Mouse (Mus musculus) midbrain, embryonic 14.5 days (tissue): ENCODE results near the gene Ang. TPM values are rescaled to one million over a fixed set of nuclear protein-coding genes. Genes with fewer than 3 reads are reported as not detected.

ENCODE experiments used
- ATAC-seq: fragments of 200-750 bp; cut with Nextera tagmentation; 2 replicates; pipeline ENCODE4 v1.8.0; 2017; ENCODE audit warnings: moderate number of reproducible peaks, moderate library complexity; ENCODE audit not compliant: low FRiP score, low TSS enrichment
- DNase-seq: peaks from one replicate; pipeline ENCODE4 v3.0.0-alpha.2; 2015
- H3K27ac ChIP-seq: fragments of 300-500 bp; sonication (generic); replicated peaks from 2 replicates; pipeline ENCODE4 v1.5.1; 2014; ENCODE audit warnings: mild to moderate bottlenecking, low read depth, low read length, moderate library complexity
- H3K27me3 ChIP-seq: fragments of 300-500 bp; sonication (generic); 2 replicates; pipeline ENCODE4 v1.6.1; 2014; ENCODE audit warnings: low read length, control low read depth, mixed read lengths; ENCODE audit not compliant: control insufficient read depth, insufficient read depth
- H3K36me3 ChIP-seq: fragments of 300-500 bp; sonication (generic); 2 replicates; pipeline ENCODE4 v1.6.1; 2014; ENCODE audit warnings: low read length, control low read depth; ENCODE audit not compliant: control insufficient read depth, insufficient read depth
- H3K4me1 ChIP-seq: fragments of 300-500 bp; sonication (generic); 2 replicates; pipeline ENCODE4 v1.6.1; 2014; ENCODE audit warnings: mild to moderate bottlenecking, antibody characterized with exemption, low read length, control low read depth; ENCODE audit not compliant: control insufficient read depth, insufficient read depth
- H3K4me2 ChIP-seq: fragments of 300-500 bp; sonication (generic); 2 replicates; pipeline ENCODE4 v1.6.1; 2014; ENCODE audit warnings: mild to moderate bottlenecking, low read length, moderate library complexity
- H3K4me3 ChIP-seq: fragments of 300-500 bp; sonication (generic); replicated peaks from 2 replicates; pipeline ENCODE4 v1.5.1; 2014; ENCODE audit warnings: low read depth, low read length
- H3K9ac ChIP-seq: fragments of 300-500 bp; sonication (generic); replicated peaks from 2 replicates; pipeline ENCODE4 v1.6.1; 2014; ENCODE audit warnings: mild to moderate bottlenecking, low read length, moderate library complexity
- H3K9me3 ChIP-seq: fragments of 300-500 bp; sonication (generic); 2 replicates; pipeline ENCODE4 v1.6.1; 2016; ENCODE audit warnings: low read length, control low read depth, mixed read lengths; ENCODE audit not compliant: control insufficient read depth
- WGBS: fragments of 180-500 bp; shearing (Covaris S2); extraction: QIAGEN DNeasy Blood & Tissue Kit; methylation state at CpG from one replicate; pipeline ENCODE4 v1.1.7; 2014; 5-methylcytosine and 5-hydroxymethylcytosine counted together
- polyA plus RNA-seq: library from polyadenylated mRNA; unstranded; fragments of >200 nt; fragmentation: Nextera tagmentation; extraction: Ambion mirVana; gene quantifications from 2 replicates; pipeline ENCODE4 v1.2.1, GENCODE M21; 2014

Ang gene
- polyA plus RNA-seq, 1 experiment from 2014 or later, result 1.5 TPM

DNA sequence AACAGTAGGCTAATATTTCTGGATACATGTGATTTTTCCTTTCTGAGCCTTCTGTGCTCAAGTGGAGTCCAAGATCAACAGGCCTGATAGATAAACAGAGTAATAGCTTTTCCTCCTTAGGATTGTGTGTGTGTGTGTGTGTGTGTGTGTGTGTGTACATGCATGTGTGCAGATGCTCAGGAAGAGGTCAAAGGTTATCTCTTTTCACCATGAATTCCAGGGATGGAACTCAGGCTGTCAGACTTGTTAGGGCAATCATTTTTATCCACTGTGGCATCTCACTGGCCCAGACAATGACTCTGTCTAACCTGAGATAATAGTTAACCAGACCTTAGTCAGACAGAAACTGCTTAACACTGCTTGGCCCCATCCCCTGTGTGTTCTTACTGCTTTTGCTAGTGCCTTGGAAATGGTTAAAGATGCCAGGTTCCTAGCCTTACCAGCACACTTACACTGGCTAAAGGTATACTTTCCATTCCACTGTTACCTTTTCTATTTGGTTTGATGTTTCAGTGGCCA is 15.6 kb downstream of the Ang start:
- Histone ChIP-seq H3K4me3 (no peak overlapping the region), H3K9me3 (no peaks in the 10 kb centered on the region), H3K27me3 (no peaks in the 10 kb centered on the region), H3K9ac (no peak overlapping the region), H3K36me3 (no peaks in the 10 kb centered on the region), H3K4me1 (no peaks in the 10 kb centered on the region), H3K4me2 (no peak overlapping the region), H3K27ac (no peak overlapping the region)
- DNase-seq (no peak), ATAC-seq (no peak)

GRCm38 (mm10) chr14:51111966-51112365 is 21.0 kb downstream of the Ang start:
- Histone ChIP-seq H3K9me3 (no peaks in the 10 kb centered on the region), H3K4me3 (no peak overlapping the region), H3K27ac (no peak overlapping the region), H3K4me1 (no peaks in the 10 kb centered on the region), H3K36me3 (no peaks in the 10 kb centered on the region), H3K27me3 (no peaks in the 10 kb centered on the region), H3K9ac (no peak overlapping the region), H3K4me2 (no peak overlapping the region)
- DNase-seq (no peak), ATAC-seq (no peak)
- WGBS, result 86% methylated on average over 3 of the region's 3 CpGs

DNA sequence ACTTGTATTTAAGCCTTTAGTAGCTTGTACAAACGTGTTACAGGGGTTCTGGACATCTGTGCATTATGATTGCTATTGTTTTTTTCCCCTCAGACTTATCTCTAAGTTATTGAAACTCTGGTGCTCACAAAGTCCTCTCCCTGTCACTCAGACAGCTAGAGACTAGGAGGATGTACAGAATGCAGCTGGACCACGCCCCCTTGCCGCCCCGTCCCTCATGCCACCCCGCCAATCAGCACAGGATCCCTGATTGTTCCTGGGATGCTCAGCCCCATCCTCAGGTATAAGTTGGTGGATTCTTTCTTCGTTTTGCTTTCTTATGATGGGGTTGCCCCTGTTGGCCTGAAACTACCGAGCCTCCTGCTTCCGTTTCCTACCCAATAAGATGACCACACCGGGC is 22.5 kb downstream of the Ang start:
- no peak overlapping the region for H3K4me2 ChIP-seq
- ATAC-seq (no peak), DNase-seq (no peak)
- 26% methylated on average over 9 of the region's 9 CpGs for WGBS
- no peaks in the 10 kb centered on the region for H3K4me1 ChIP-seq
- no peaks in the 10 kb centered on the region for H3K9me3 ChIP-seq
- H3K36me3 ChIP-seq, result no peaks in the 10 kb centered on the region
- H3K4me3 ChIP-seq, result no peak overlapping the region
- no peak overlapping the region for H3K9ac ChIP-seq
- no peak overlapping the region for H3K27ac ChIP-seq
- H3K27me3 ChIP-seq, result no peaks in the 10 kb centered on the region

DNA sequence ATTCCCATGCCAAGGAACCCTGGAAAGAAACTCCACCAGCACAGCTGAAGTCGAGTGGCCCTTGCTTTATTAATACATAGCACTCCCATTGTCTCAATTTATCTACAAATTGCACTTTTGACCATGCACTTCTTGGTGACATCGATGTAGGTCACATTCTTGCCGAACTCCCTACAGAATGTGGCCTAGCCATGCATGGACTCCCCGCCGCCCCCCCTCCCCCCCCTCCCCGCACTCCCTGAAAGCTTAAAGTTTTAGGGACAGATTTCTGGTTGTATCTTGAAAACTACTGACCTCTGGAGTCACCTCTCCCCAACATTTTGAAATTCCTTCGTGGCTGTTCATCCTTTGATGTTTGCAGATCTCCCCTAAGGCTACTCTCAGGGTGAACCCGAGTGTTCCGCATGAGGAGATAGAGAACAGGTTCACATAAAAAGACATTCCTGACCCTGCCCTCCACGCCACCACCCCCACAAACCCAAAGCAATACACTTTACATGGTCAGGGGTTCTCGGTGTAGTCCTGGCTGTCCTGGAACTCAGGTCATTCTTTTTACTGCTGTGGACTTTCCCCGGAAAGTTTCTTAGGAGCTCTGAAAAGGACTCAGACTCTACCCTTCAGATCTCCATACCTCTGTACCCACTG is 23.1 kb downstream of the Ang start, which contains the start of gene Eddm3b:
Gene Eddm3b, plus strand, starts transcription at position 511 of the 645 bp plus-strand sequence.
- no peak within 1 kb of the TSS for H3K27ac ChIP-seq
- no peaks in the 10 kb centered on the region for H3K4me1 ChIP-seq
- no peaks in the 10 kb centered on the region for H3K27me3 ChIP-seq
- DNase-seq, result no peak
- ATAC-seq, result no peak
- H3K4me2 ChIP-seq, result no peak within 1 kb of the TSS
- H3K9me3 ChIP-seq, result no peaks in the 10 kb centered on the region
- no peak within 1 kb of the TSS for H3K4me3 ChIP-seq
- no peaks in the 10 kb centered on the region for H3K36me3 ChIP-seq
- WGBS, result 35% methylated on average over 12 of the region's 12 CpGs
- no peak within 1 kb of the TSS for H3K9ac ChIP-seq

DNA sequence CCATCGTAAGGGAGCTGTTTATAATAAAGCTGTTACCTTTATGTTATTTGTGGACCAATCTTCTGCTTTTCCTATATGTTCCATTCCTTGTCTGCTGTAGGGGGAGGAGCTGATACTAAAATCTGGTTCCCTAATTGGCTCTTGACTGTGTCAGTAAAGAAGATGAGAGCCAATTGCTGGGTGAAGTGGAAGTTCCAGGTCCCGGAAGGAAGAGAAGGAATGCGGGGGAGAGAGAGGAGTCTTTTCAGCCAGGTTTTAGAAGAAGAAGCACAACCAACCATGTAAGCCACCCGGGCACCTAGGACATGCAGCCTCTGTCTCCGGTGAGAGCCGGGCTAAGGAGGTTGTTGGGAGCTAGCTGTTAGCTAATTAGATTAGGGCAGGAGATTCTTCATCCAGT is 34.7 kb downstream of the Ang start:
- Histone ChIP-seq H3K9ac (no peak overlapping the region), H3K4me2 (no peak overlapping the region), H3K36me3 (no peaks in the 10 kb centered on the region), H3K9me3 (no peaks in the 10 kb centered on the region), H3K27ac (no peak overlapping the region), H3K4me3 (no peak overlapping the region), H3K27me3 (no peaks in the 10 kb centered on the region), H3K4me1 (no peaks in the 10 kb centered on the region)
- ATAC-seq, result no peak
- 89% methylated on average over 6 of the region's 6 CpGs for WGBS
- no peak for DNase-seq

DNA sequence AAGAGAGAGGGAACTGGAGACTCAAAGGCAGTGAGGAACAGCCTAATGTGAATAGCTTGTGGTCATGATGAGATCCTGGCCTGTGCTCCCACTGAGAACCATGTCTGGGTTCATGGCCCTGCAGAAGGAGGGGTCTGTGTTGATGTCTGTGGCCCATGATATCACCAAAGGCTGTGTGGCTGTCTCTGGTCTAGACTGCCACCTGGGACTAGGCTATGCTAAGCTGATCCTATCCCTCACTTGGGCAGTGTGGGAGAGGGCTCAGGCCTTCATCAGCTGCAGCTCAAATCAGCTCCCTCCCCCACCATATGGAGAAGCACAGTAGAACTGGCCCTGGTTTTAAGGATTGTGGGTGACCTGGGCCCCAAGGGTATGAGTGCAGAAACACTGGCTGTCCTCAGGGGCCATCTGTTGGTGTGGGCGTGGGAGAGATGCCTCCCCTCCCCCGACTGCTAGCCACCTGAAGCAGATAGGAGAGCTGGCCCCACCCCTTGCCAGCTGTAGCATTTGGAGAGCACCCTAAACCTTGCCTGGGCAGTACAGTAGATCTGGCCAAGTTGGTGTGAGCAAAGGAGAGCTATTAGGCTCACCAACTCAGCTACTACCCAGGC is 36.8 kb downstream of the Ang start:
- Histone ChIP-seq H3K4me3 (no peak overlapping the region), H3K36me3 (no peaks in the 10 kb centered on the region), H3K9ac (no peak overlapping the region), H3K27ac (no peak overlapping the region), H3K9me3 (no peaks in the 10 kb centered on the region), H3K4me1 (no peaks in the 10 kb centered on the region), H3K4me2 (no peak overlapping the region), H3K27me3 (no peaks in the 10 kb centered on the region)
- WGBS, result 69% methylated on average over 2 of the region's 2 CpGs
- ATAC-seq, result peak; percentile 26; the same call in 1 of the 2 replicates
- no peak for DNase-seq

DNA sequence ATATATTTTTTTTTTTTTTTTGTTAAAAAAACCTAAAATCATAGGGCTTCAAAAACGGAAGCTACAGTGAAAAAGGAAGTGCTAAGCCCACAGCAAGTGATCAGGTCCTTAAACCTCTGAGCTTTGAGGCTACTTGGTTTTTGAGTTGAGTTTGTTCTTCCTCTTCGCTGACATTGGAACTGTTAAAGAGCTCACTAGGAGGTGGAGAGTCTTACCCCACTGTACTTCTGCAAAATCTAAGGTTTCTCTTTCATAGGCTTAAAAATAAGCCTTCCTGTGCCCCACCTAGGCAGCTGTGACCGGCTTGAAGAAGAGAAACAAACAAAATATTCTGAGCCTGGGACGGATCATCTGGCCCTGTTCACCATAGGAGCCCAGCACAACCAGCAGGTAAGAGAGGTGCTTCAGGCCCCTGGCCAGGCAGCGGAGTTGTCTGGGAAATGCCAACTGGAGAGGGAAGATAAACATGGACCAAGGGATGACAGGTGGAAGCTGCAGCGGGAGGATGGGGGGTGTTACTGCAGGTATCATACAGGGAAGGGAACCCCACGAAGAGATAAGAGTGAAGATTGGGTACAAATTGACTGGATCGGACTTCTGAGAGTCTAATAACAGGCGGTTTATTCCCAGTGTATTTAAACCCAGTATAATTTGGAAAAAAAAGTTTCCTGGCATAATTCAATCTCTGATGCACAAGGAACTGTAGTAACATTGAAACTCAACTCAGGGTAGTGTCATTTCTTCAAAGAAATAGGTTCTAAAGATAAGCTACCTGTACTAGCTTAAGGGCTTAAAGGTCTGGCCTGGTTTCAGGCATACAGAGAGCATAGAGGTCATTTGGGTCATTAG is 38.0 kb downstream of the Ang start:
- Histone ChIP-seq H3K9me3 (no peaks in the 10 kb centered on the region), H3K36me3 (no peaks in the 10 kb centered on the region), H3K4me1 (no peaks in the 10 kb centered on the region), H3K4me3 (no peak overlapping the region), H3K27ac (no peak overlapping the region), H3K4me2 (no peak overlapping the region), H3K9ac (no peak overlapping the region), H3K27me3 (no peaks in the 10 kb centered on the region)
- WGBS, result 87% methylated on average over 9 of the region's 9 CpGs
- DNase-seq (no peak), ATAC-seq (no peak)

- Histone ChIP-seq H3K4me3 (no peak overlapping the region), H3K4me1 (no peaks in the 10 kb centered on the region), H3K9me3 (no peaks in the 10 kb centered on the region), H3K27me3 (no peaks in the 10 kb centered on the region), H3K9ac (no peak overlapping the region), H3K4me2 (no peak overlapping the region), H3K36me3 (no peaks in the 10 kb centered on the region), H3K27ac (no peak overlapping the region)
- DNase-seq (no peak), ATAC-seq (no peak)
- 83% methylated on average over 4 of the region's 4 CpGs for WGBS
These were observed 38.6 kb downstream of the Ang start for GRCm38 (mm10) chr14:51129624-51129975.
